Mouse (Mus musculus): ENCODE results near the gene Pramef8. TPM values are rescaled to one million over a fixed set of nuclear protein-coding genes. Genes with fewer than 3 reads are reported as not detected.

The Pramef8 gene
- 18.1 and 21.5 TPM in 2 replicates for polyA plus RNA-seq (2016; fragmentation: Nextera tagmentation; extraction: Ambion mirVana)

GRCm38 (mm10) chr4:143412219-143413092 is at the start of gene Pramef8:
TSS of gene Pramef8 (plus strand) at chr4:143412426.
- H3K4me3 ChIP-seq, result peak within 1 kb of the TSS; percentile 65
- DNase-seq (ENCODE audit: low spot score), result peak; percentile 89
- H3K27me3 ChIP-seq (replicated peaks; ENCODE audit: low read depth, poor library complexity, severe bottlenecking), result no peaks in the 10 kb centered on the region
- H3K36me3 ChIP-seq (replicated peaks), result peaks cover 34% of the 10 kb centered on the region
- H3K27ac ChIP-seq (replicated peaks), result peak within 1 kb of the TSS; percentile 87
- 0 out of 2 replicates have a peak, but pooled peaks cover 6% of the 10 kb centered on the region for H3K9me3 ChIP-seq
- under 1% methylated on average over 50 of the region's 50 CpGs for WGBS
- peaks cover 4% of the 10 kb centered on the region; the same call in 1 of the 2 replicates for H3K4me1 ChIP-seq

- 47% methylated on average over 15 of the region's 15 CpGs for WGBS
- no peak for DNase-seq (ENCODE audit: low spot score)
- no peak overlapping the region for H3K27ac ChIP-seq (replicated peaks)
Observed at GRCm38 (mm10) chr4:143366415-143367041, 45.7 kb upstream of the Pramef8 start.

GRCm38 (mm10) chr4:143379480-143379879 is 32.7 kb upstream of the Pramef8 start:
- WGBS, result 33% methylated on average over 7 of the region's 7 CpGs
- Histone ChIP-seq H3K4me3 (no peak overlapping the region), H3K27ac (replicated peaks) (peak overlapping the region; percentile 54), H3K27me3 (replicated peaks; ENCODE audit: low read depth, poor library complexity, severe bottlenecking) (peaks cover 21% of the 10 kb centered on the region), H3K4me1 (peaks cover 13% of the 10 kb centered on the region), H3K36me3 (replicated peaks) (no peaks in the 10 kb centered on the region), H3K9me3 (no peaks in the 10 kb centered on the region)
- DNase-seq (ENCODE audit: low spot score), result no peak

More at GRCm38 (mm10) chr4:143366415-143367041, 45.7 kb upstream of the Pramef8 start:
- Histone ChIP-seq H3K27me3 (replicated peaks; ENCODE audit: low read depth, poor library complexity, severe bottlenecking) (no peaks in the 10 kb centered on the region), H3K4me1 (no peaks in the 10 kb centered on the region), H3K36me3 (replicated peaks) (no peaks in the 10 kb centered on the region), H3K9me3 (no peaks in the 10 kb centered on the region), H3K4me3 (no peak overlapping the region)

- peaks cover 21% of the 10 kb centered on the region for H3K27me3 ChIP-seq (replicated peaks; ENCODE audit: low read depth, poor library complexity, severe bottlenecking)
- H3K4me3 ChIP-seq, result no peak overlapping the region
- H3K27ac ChIP-seq (replicated peaks), result peak overlapping the region; percentile 54
- peaks cover 13% of the 10 kb centered on the region for H3K4me1 ChIP-seq
- 32% methylated on average over 15 of the region's 15 CpGs for WGBS
- no peaks in the 10 kb centered on the region for H3K9me3 ChIP-seq
- peak; percentile 31 for DNase-seq (ENCODE audit: low spot score)
- H3K36me3 ChIP-seq (replicated peaks), result no peaks in the 10 kb centered on the region
Observed at GRCm38 (mm10) chr4:143379931-143380715, 32.1 kb upstream of the Pramef8 start.

GRCm38 (mm10) chr4:143380716-143381004 is 31.6 kb upstream of the Pramef8 start:
- Histone ChIP-seq H3K27ac (replicated peaks) (no peak overlapping the region), H3K27me3 (replicated peaks; ENCODE audit: low read depth, poor library complexity, severe bottlenecking) (peaks cover 21% of the 10 kb centered on the region), H3K36me3 (replicated peaks) (no peaks in the 10 kb centered on the region), H3K4me1 (peaks cover 13% of the 10 kb centered on the region), H3K4me3 (no peak overlapping the region), H3K9me3 (no peaks in the 10 kb centered on the region)
- 0% methylated on average over 5 of the region's 5 CpGs for WGBS
- DNase-seq (ENCODE audit: low spot score), result peak; percentile 33

GRCm38 (mm10) chr4:143382163-143382562 is 30.1 kb upstream of the Pramef8 start:
- Histone ChIP-seq H3K9me3 (no peaks in the 10 kb centered on the region), H3K27me3 (replicated peaks; ENCODE audit: low read depth, poor library complexity, severe bottlenecking) (peaks cover 21% of the 10 kb centered on the region), H3K4me1 (peaks cover 13% of the 10 kb centered on the region), H3K4me3 (no peak overlapping the region), H3K36me3 (replicated peaks) (no peaks in the 10 kb centered on the region), H3K27ac (replicated peaks) (no peak overlapping the region)
- no peak for DNase-seq (ENCODE audit: low spot score)
- WGBS, result 78% methylated on average over 3 of the region's 3 CpGs

GRCm38 (mm10) chr4:143383646-143384045 is 28.6 kb upstream of the Pramef8 start:
- H3K27me3 ChIP-seq (replicated peaks; ENCODE audit: low read depth, poor library complexity, severe bottlenecking), result peaks cover 15% of the 10 kb centered on the region
- DNase-seq (ENCODE audit: low spot score), result no peak

GRCm38 (mm10) chr4:143388955-143389702 is 23.1 kb upstream of the Pramef8 start:
- peaks cover 3% of the 10 kb centered on the region; the same call in 1 of the 2 replicates for H3K9me3 ChIP-seq
- peak; percentile 86 for DNase-seq (ENCODE audit: low spot score)
- peak overlapping the region; percentile 52 for H3K4me3 ChIP-seq
- H3K36me3 ChIP-seq (replicated peaks), result no peaks in the 10 kb centered on the region
- peak overlapping the region; percentile 72; the same call in 1 of the 2 replicates for H3K27ac ChIP-seq (replicated peaks)
- H3K4me1 ChIP-seq, result no peaks in the 10 kb centered on the region
- 8% methylated on average over 43 of the region's 43 CpGs for WGBS
- peaks cover 5% of the 10 kb centered on the region; the same call in 1 of the 2 replicates for H3K27me3 ChIP-seq (replicated peaks; ENCODE audit: low read depth, poor library complexity, severe bottlenecking)

More at GRCm38 (mm10) chr4:143383646-143384045, 28.6 kb upstream of the Pramef8 start:
- H3K4me1 ChIP-seq, result peaks cover 13% of the 10 kb centered on the region
- WGBS, result 43% methylated on average over 4 of the region's 4 CpGs
- H3K36me3 ChIP-seq (replicated peaks), result no peaks in the 10 kb centered on the region
- no peak overlapping the region for H3K4me3 ChIP-seq
- H3K9me3 ChIP-seq, result no peaks in the 10 kb centered on the region
- no peak overlapping the region for H3K27ac ChIP-seq (replicated peaks)

GRCm38 (mm10) chr4:143394181-143394580 is 18.0 kb upstream of the Pramef8 start, which contains the start of gene Pramel1:
TSS of gene Pramel1 (plus strand) at chr4:143394428.
- Histone ChIP-seq H3K27ac (replicated peaks) (no peak within 1 kb of the TSS), H3K4me3 (no peak within 1 kb of the TSS), H3K27me3 (replicated peaks; ENCODE audit: low read depth, poor library complexity, severe bottlenecking) (peaks cover 5% of the 10 kb centered on the region; the same call in 1 of the 2 replicates), H3K4me1 (no peaks in the 10 kb centered on the region), H3K36me3 (replicated peaks) (no peaks in the 10 kb centered on the region), H3K9me3 (peaks cover 4% of the 10 kb centered on the region; the same call in 1 of the 2 replicates)
- DNase-seq (ENCODE audit: low spot score), result no peak
- 79% methylated on average over 26 of the region's 26 CpGs for WGBS

GRCm38 (mm10) chr4:143411566-143412218 is 534 bp upstream of the Pramef8 start:
- 76% methylated on average over 5 of the region's 5 CpGs for WGBS
- Histone ChIP-seq H3K9me3 (0 out of 2 replicates have a peak, but pooled peaks cover 6% of the 10 kb centered on the region), H3K4me1 (peaks cover 4% of the 10 kb centered on the region; the same call in 1 of the 2 replicates), H3K27me3 (replicated peaks; ENCODE audit: low read depth, poor library complexity, severe bottlenecking) (no peaks in the 10 kb centered on the region), H3K27ac (replicated peaks) (peak overlapping the region; percentile 87; the same call in 1 of the 2 replicates), H3K4me3 (peak overlapping the region; percentile 65), H3K36me3 (replicated peaks) (peaks cover 27% of the 10 kb centered on the region)
- no peak for DNase-seq (ENCODE audit: low spot score)

GRCm38 (mm10) chr4:143413621-143414020 is 1.4 kb downstream of the Pramef8 start:
- Histone ChIP-seq H3K4me3 (no peak overlapping the region), H3K36me3 (replicated peaks) (peaks cover 46% of the 10 kb centered on the region), H3K27ac (replicated peaks) (no peak overlapping the region), H3K9me3 (0 out of 2 replicates have a peak, but pooled peaks cover 6% of the 10 kb centered on the region), H3K4me1 (peaks cover 4% of the 10 kb centered on the region; the same call in 1 of the 2 replicates), H3K27me3 (replicated peaks; ENCODE audit: low read depth, poor library complexity, severe bottlenecking) (no peaks in the 10 kb centered on the region)
- no peak for DNase-seq (ENCODE audit: low spot score)
- 95% methylated on average over 1 of the region's 1 CpGs for WGBS
